Mouse (Mus musculus): ENCODE measurements around the gene Bcl2. TPM values are rescaled to one million over a fixed set of nuclear protein-coding genes. Genes with fewer than 3 reads are reported as not detected.

Bcl2 gene
- polyA plus RNA-seq, 1 experiment from 2014 or later, result 11.9 TPM

DNA sequence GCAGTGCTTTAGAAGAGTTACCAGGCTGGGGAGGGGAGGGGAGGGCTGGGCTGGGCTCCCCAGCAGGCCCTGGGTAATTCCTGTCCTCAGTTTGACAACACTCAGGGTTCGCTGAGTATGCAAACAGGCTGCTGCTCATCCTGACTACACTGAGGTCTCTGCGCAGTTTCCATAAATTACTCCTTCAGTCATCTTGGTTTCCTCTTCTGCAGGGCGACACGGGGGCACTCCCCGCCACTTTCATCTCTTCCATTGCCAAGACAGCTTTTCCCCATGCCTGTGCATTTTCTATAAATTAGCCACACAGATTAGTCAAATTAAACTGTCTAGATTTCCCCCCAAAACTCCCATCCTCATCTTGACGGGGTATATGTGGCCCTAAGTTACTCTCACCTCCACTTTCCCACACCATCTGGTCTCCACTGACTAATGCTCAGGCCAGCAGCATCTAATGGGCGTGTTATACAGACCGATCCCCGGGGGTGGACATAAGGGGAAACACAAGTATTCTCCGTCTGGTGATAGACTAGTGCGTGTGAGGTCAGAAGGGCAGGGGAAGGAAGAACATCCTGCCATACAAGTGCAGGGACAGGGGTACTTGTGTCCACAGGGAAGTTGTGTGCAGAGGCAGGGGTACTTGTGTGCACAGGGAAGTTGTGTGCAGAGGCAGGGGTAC is 152.9 kb downstream of the Bcl2 start:
- H3K9ac ChIP-seq (ENCODE audit: low read depth, low read length), result no peak overlapping the region

DNA sequence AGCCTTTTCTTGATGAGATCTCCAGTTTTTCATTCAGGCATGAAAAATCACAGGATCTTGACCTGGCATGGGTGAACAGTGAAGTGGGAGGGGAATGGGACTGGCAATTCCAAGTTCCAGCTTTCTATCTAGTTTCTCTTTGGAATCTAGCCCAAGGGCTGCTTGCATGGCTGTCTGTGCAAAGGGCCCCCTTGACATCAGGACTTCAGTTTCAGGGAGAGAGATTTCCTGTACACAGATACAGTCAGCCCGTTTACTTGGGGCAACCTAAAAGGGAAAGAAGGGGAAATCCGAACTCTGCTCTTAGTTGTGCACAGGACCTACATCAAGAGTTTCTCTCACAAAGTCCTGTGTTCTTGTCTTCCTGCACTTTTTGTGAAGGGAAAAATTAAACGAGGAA is 154.0 kb downstream of the Bcl2 start:
- Histone ChIP-seq H3K4me1 (ENCODE audit: control insufficient read depth, insufficient read depth, low read length) (peaks cover 6% of the 10 kb centered on the region; the same call in 1 of the 2 replicates), H3K9me3 (ENCODE audit: control insufficient read depth, low read length) (no peaks in the 10 kb centered on the region), H3K4me2 (ENCODE audit: low read depth, low read length) (no peak overlapping the region), H3K36me3 (ENCODE audit: control insufficient read depth, insufficient read depth, low read length) (no peaks in the 10 kb centered on the region), H3K4me3 (ENCODE audit: low read length) (no peak overlapping the region), H3K27ac (ENCODE audit: low read length) (no peak overlapping the region), H3K9ac (ENCODE audit: low read depth, low read length) (no peak overlapping the region), H3K27me3 (replicated peaks; ENCODE audit: control insufficient read depth, insufficient read depth, low read length) (no peaks in the 10 kb centered on the region)
- no peak for ATAC-seq
- 73% methylated on average over 3 of the region's 3 CpGs for WGBS

More for the DNA sequence above, 152.9 kb downstream of the Bcl2 start:
- no peaks in the 10 kb centered on the region for H3K36me3 ChIP-seq (ENCODE audit: control insufficient read depth, insufficient read depth, low read length)
- no peaks in the 10 kb centered on the region for H3K9me3 ChIP-seq (ENCODE audit: control insufficient read depth, low read length)
- H3K27me3 ChIP-seq (replicated peaks; ENCODE audit: control insufficient read depth, insufficient read depth, low read length), result no peaks in the 10 kb centered on the region
- H3K4me3 ChIP-seq (ENCODE audit: low read length), result no peak overlapping the region
- no peaks in the 10 kb centered on the region; the same call in 1 of the 2 replicates for H3K4me1 ChIP-seq (ENCODE audit: control insufficient read depth, insufficient read depth, low read length)
- ATAC-seq, result 0 out of 2 replicates have a peak, but pooled peaks have one; percentile 31
- no peak overlapping the region for H3K4me2 ChIP-seq (ENCODE audit: low read depth, low read length)
- 65% methylated on average over 11 of the region's 11 CpGs for WGBS
- H3K27ac ChIP-seq (ENCODE audit: low read length), result no peak overlapping the region

DNA sequence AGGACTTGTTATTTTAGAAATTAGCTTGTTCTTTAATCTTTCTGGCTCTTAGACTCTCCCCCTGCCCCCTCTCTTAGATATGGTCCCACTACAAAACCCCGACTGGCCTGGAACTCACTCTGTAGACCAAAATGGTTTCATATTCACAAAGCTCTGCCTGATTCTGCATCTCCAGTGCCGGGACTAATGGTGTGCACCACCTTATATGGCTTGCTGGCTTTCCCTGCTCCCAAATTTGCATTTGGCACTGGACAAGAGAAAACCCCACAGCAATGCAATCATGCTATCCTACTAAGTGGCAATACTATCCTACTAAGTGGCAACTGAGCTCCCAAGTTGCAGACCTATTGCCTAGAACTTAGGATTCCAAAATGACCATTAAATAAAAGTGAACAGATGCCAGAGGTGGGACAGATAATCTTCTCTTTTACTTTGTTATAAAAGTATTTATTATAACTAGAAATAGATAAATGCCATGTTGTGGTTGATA is 154.9 kb downstream of the Bcl2 start:
- Histone ChIP-seq H3K36me3 (ENCODE audit: control insufficient read depth, insufficient read depth, low read length) (no peaks in the 10 kb centered on the region), H3K27me3 (replicated peaks; ENCODE audit: control insufficient read depth, insufficient read depth, low read length) (no peaks in the 10 kb centered on the region), H3K4me2 (ENCODE audit: low read depth, low read length) (no peak overlapping the region), H3K9me3 (ENCODE audit: control insufficient read depth, low read length) (no peaks in the 10 kb centered on the region), H3K4me3 (ENCODE audit: low read length) (no peak overlapping the region), H3K4me1 (ENCODE audit: control insufficient read depth, insufficient read depth, low read length) (peaks cover 8% of the 10 kb centered on the region; the same call in 1 of the 2 replicates), H3K9ac (ENCODE audit: low read depth, low read length) (no peak overlapping the region), H3K27ac (ENCODE audit: low read length) (no peak overlapping the region)
- 89% methylated on average over 2 of the region's 2 CpGs for WGBS
- no peak for ATAC-seq

DNA sequence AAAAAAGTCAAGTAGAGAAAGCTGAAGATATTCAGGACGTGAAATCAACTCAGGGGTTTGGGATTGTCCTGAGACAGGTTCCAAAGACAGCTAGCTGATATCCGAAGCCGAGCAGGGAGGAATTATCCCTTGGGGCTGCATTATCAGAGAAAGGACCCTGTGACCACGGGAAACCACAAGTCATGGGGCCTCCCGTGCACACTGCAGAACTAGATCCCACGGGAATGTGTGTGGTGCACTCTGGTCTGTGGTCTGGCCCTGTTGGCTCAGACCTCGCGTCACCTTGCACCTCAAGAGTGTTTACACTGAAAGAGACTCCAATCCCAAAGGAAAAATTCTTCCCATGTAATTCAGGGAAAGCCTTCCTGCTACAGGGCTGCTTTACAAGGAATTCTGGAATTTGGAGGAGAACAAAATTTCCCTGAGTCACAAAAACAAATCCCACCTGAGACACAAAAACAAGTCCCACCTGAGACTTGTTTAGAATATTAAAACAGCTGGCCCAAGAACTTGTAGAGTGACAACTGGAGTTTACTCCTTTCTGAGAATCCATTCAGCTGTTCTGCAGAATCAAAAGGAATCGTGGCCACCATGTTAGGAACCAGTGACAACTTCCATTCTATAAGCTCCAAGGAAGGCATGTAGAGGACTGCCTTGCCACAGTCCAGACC is 158.4 kb downstream of the Bcl2 start:
- Histone ChIP-seq H3K27me3 (replicated peaks; ENCODE audit: control insufficient read depth, insufficient read depth, low read length) (no peaks in the 10 kb centered on the region), H3K36me3 (ENCODE audit: control insufficient read depth, insufficient read depth, low read length) (no peaks in the 10 kb centered on the region; the same call in 1 of the 2 replicates), H3K27ac (ENCODE audit: low read length) (no peak overlapping the region), H3K4me1 (ENCODE audit: control insufficient read depth, insufficient read depth, low read length) (peaks cover 23% of the 10 kb centered on the region), H3K4me2 (ENCODE audit: low read depth, low read length) (no peak overlapping the region), H3K9me3 (ENCODE audit: control insufficient read depth, low read length) (no peaks in the 10 kb centered on the region), H3K4me3 (ENCODE audit: low read length) (no peak overlapping the region), H3K9ac (ENCODE audit: low read depth, low read length) (no peak overlapping the region)
- ATAC-seq, result no peak
- WGBS, result 73% methylated on average over 9 of the region's 9 CpGs

DNA sequence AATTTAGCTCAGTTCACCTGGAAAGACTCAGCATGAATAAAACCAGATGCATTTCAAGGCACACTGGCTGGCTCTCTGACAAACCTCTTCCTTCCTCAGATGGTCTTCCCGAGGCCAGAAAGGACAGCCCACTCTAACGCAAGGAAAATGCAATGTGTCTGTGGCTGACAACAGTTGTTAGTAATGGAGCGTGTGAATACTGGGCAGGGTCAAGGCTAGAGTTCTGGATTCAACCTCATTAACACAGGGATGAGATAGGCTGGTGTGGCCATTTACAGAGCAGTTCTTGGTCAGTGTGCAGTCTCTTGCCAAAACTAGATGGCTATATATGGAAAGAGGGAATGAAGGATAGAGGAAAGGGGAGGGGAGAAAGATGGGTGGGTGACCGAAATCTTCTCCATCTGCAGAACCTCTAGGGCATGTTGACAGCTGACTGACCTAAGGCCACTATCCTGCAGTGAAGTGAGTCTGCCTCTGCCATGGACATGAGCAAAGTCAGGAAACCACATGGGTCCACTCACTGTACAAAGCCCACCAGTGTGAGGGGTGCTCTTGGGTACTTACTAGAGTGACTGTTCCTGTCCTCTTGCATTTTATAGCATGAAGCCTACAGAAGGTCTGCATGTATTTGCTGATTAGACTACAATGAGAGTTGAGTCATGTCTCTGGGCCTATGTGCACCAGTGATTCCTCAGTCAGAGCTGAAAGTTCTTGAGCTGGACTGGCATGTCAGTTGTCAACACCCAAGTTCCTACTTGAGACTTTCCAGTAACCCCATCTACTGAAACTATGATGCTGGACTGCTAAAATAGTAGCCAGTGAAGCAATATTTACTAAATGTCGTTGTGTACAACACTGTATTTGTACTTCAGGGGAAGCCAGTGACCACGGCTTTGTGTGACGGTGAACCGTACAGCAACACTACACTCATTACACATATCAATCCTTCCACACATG is 159.9 kb downstream of the Bcl2 start:
- Histone ChIP-seq H3K4me1 (ENCODE audit: control insufficient read depth, insufficient read depth, low read length) (peaks cover 23% of the 10 kb centered on the region), H3K4me3 (ENCODE audit: low read length) (no peak overlapping the region), H3K9me3 (ENCODE audit: control insufficient read depth, low read length) (no peaks in the 10 kb centered on the region), H3K36me3 (ENCODE audit: control insufficient read depth, insufficient read depth, low read length) (no peaks in the 10 kb centered on the region; the same call in 1 of the 2 replicates), H3K4me2 (ENCODE audit: low read depth, low read length) (no peak overlapping the region), H3K27ac (ENCODE audit: low read length) (no peak overlapping the region), H3K27me3 (replicated peaks; ENCODE audit: control insufficient read depth, insufficient read depth, low read length) (no peaks in the 10 kb centered on the region), H3K9ac (ENCODE audit: low read depth, low read length) (no peak overlapping the region)
- 72% methylated on average over 8 of the region's 8 CpGs for whole genome bisulfite sequencing
- ATAC-seq, result peak; percentile 63

DNA sequence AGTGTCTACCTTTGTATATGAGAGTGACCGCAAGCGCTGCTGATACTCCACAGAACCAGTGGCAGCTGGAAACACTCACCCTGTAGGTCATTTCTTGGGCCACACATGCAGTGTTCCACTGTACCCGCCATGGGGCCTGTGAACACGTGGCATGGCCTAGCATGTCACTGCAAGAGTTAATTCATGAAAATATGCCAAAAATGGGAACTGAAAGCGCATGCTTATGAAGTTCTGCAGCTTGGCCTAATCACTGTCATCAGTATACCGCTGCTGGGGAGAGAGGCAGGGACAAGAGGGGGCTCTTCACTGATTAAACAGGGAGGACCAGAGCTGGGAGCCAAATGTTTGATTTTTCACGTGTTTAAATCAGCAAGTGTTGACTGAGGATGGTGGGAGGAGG is 161.2 kb downstream of the Bcl2 start:
- Histone ChIP-seq H3K27ac (ENCODE audit: low read length) (peak overlapping the region; percentile 33; the same call in 1 of the 2 replicates), H3K27me3 (replicated peaks; ENCODE audit: control insufficient read depth, insufficient read depth, low read length) (no peaks in the 10 kb centered on the region), H3K9ac (ENCODE audit: low read depth, low read length) (no peak overlapping the region), H3K4me1 (ENCODE audit: control insufficient read depth, insufficient read depth, low read length) (peaks cover 23% of the 10 kb centered on the region), H3K4me3 (ENCODE audit: low read length) (no peak overlapping the region), H3K9me3 (ENCODE audit: control insufficient read depth, low read length) (no peaks in the 10 kb centered on the region), H3K4me2 (ENCODE audit: low read depth, low read length) (no peak overlapping the region), H3K36me3 (ENCODE audit: control insufficient read depth, insufficient read depth, low read length) (no peaks in the 10 kb centered on the region; the same call in 1 of the 2 replicates)
- WGBS, result 51% methylated on average over 7 of the region's 7 CpGs
- ATAC-seq, result peak; percentile 65

DNA sequence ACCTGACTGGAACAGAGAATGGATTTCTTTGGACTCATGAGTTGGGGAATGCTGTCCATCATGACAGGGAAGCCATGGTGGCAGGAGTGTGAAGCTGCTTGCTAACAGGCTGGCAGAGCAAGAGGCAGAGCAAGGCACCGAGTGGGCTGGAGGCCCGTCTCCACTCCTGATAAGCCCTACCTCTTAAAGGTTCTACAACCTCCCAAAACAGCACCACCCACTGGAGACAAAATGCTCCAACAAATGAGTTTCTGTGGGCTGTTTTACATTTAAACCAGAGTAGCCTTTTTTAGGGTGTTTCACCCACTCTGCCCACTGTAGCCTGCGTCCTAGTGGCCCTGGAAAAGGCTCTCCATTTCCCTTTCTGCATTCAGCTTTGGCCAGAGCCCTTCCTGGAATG is 163.5 kb downstream of the Bcl2 start:
- H3K4me1 ChIP-seq (ENCODE audit: control insufficient read depth, insufficient read depth, low read length), result peaks cover 21% of the 10 kb centered on the region
- no peaks in the 10 kb centered on the region for H3K9me3 ChIP-seq (ENCODE audit: control insufficient read depth, low read length)
- no peaks in the 10 kb centered on the region; the same call in 1 of the 2 replicates for H3K36me3 ChIP-seq (ENCODE audit: control insufficient read depth, insufficient read depth, low read length)
- no peak for ATAC-seq
- no peaks in the 10 kb centered on the region for H3K27me3 ChIP-seq (replicated peaks; ENCODE audit: control insufficient read depth, insufficient read depth, low read length)
- H3K9ac ChIP-seq (ENCODE audit: low read depth, low read length), result no peak overlapping the region
- 78% methylated on average over 3 of the region's 3 CpGs for WGBS
- H3K4me2 ChIP-seq (ENCODE audit: low read depth, low read length), result no peak overlapping the region
- no peak overlapping the region for H3K27ac ChIP-seq (ENCODE audit: low read length)
- no peak overlapping the region for H3K4me3 ChIP-seq (ENCODE audit: low read length)

DNA sequence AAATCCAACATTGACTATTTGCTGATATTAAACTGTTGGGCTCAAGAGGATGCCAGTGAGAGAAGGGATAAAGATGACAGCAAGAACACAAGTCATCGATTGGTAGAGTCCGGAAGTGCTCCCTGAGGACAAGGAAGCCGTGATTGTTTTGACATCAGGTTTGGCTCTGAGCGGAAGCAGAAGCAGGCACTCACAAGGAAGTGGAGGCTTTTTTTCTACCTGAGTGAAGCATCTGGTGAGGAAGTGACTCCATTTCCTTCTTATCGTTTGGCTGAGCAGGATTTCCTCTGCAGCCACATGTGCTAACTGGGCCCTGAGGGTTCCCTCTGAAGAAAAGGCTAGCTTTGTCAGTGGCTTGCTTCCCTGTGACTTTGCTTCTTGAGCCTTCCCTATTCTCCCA is 165.0 kb downstream of the Bcl2 start:
- 74% methylated on average over 5 of the region's 5 CpGs for WGBS
- no peaks in the 10 kb centered on the region; the same call in 1 of the 2 replicates for H3K36me3 ChIP-seq (ENCODE audit: control insufficient read depth, insufficient read depth, low read length)
- H3K9me3 ChIP-seq (ENCODE audit: control insufficient read depth, low read length), result no peaks in the 10 kb centered on the region
- no peak for ATAC-seq
- H3K27me3 ChIP-seq (replicated peaks; ENCODE audit: control insufficient read depth, insufficient read depth, low read length), result no peaks in the 10 kb centered on the region
- no peak overlapping the region for H3K9ac ChIP-seq (ENCODE audit: low read depth, low read length)
- peak overlapping the region; percentile 17 for H3K27ac ChIP-seq (ENCODE audit: low read length)
- H3K4me3 ChIP-seq (ENCODE audit: low read length), result no peak overlapping the region
- H3K4me2 ChIP-seq (ENCODE audit: low read depth, low read length), result no peak overlapping the region
- H3K4me1 ChIP-seq (ENCODE audit: control insufficient read depth, insufficient read depth, low read length), result peaks cover 14% of the 10 kb centered on the region
